Comparison of ENCODE assay signal across 8 mouse cellular contexts in genomic region chr16:18387704-18388582, GRCm38 (mm10). TPM values are rescaled to one million over a fixed set of nuclear protein-coding genes. Genes with fewer than 3 reads are reported as not detected.
DNase-seq lines count a peak whose midpoint lies in the region; ATAC-seq lines count a peak whose summit lies in the region.

No protein-coding gene starts in this region.

- H3K9ac ChIP-seq in lung, embryonic 15.5 days, result no peak overlapping the region
- 0 out of 2 replicates have a peak overlapping the region, but pooled peaks have one; percentile 3 for H3K9ac ChIP-seq in forebrain, embryonic 13.5 days
- H3K9ac ChIP-seq in neural tube, embryonic 15.5 days (replicated peaks), result no peak overlapping the region

- no peak for ATAC-seq in lung, embryonic 15.5 days (ENCODE audit: borderline replicate concordance, extremely low read depth, low FRiP score, low TSS enrichment)
- no peak for ATAC-seq in forebrain, embryonic 13.5 days
- ATAC-seq in neural tube, embryonic 15.5 days (ENCODE audit: low FRiP score), result no peak
- ATAC-seq in CD4-positive, CD25-positive, alpha-beta regulatory T cell, adult 4 months, result no peak

- H3K27ac ChIP-seq in lung, embryonic 15.5 days, result peak overlapping the region; percentile 60
- H3K27ac ChIP-seq in forebrain, embryonic 13.5 days, result peak overlapping the region; percentile 12; the same call in 1 of the 2 replicates
- peak overlapping the region; percentile 66 for H3K27ac ChIP-seq in neural tube, embryonic 15.5 days (replicated peaks)

- H3K4me3 ChIP-seq in lung, embryonic 15.5 days, result no peak overlapping the region
- H3K4me3 ChIP-seq in forebrain, embryonic 13.5 days, result no peak overlapping the region
- no peak overlapping the region for H3K4me3 ChIP-seq in neural tube, embryonic 15.5 days (replicated peaks)

- H3K27me3 ChIP-seq in lung, embryonic 15.5 days, result no peaks in the 10 kb centered on the region
- H3K27me3 ChIP-seq in forebrain, embryonic 13.5 days, result no peaks in the 10 kb centered on the region
- no peaks in the 10 kb centered on the region for H3K27me3 ChIP-seq in neural tube, embryonic 15.5 days (replicated peaks)

- no peaks in the 10 kb centered on the region for H3K36me3 ChIP-seq in lung, embryonic 15.5 days
- H3K36me3 ChIP-seq in forebrain, embryonic 13.5 days (ENCODE audit: poor library complexity, severe bottlenecking), result no peaks in the 10 kb centered on the region
- no peaks in the 10 kb centered on the region for H3K36me3 ChIP-seq in neural tube, embryonic 15.5 days

- H3K4me1 ChIP-seq in lung, embryonic 15.5 days, result peaks cover 36% of the 10 kb centered on the region
- H3K4me1 ChIP-seq in forebrain, embryonic 13.5 days, result peaks cover 64% of the 10 kb centered on the region
- peaks cover 61% of the 10 kb centered on the region for H3K4me1 ChIP-seq in neural tube, embryonic 15.5 days

- no peak overlapping the region for H3K4me2 ChIP-seq in lung, embryonic 15.5 days
- no peak overlapping the region; the same call in 1 of the 2 replicates for H3K4me2 ChIP-seq in forebrain, embryonic 13.5 days
- no peak overlapping the region for H3K4me2 ChIP-seq in neural tube, embryonic 15.5 days

- DNase-seq in lung, postnatal 36 days, result no peak
- DNase-seq in kidney, postnatal 14 days, result peak; percentile 62
- no peak for DNase-seq in embryo, embryonic 9.5 days (ENCODE audit: extremely low spot score)
- DNase-seq in urinary bladder, adult 2 months (ENCODE audit: low spot score), result no peak

- WGBS in lung, embryonic 15.5 days, result 21% methylated on average over 5 of the region's 7 CpGs
- WGBS in forebrain, embryonic 13.5 days, result 51% methylated on average over 6 of the region's 7 CpGs
- WGBS in neural tube, embryonic 15.5 days, result 34% methylated on average over 7 of the region's 7 CpGs

- H3K9me3 ChIP-seq in lung, embryonic 15.5 days, result no peaks in the 10 kb centered on the region
- no peaks in the 10 kb centered on the region for H3K9me3 ChIP-seq in forebrain, embryonic 13.5 days (replicated peaks)
- H3K9me3 ChIP-seq in neural tube, embryonic 15.5 days (replicated peaks), result no peaks in the 10 kb centered on the region

RNA-seq across cellular contexts. Expression of gene Txnrd2, which starts 38.2 kb away (rescaled TPM):
- 22.7 and 23.4 TPM in 2 replicates for polyA plus RNA-seq in lung, embryonic 15.5 days (2015; fragmentation: Nextera tagmentation; extraction: Ambion mirVana)
- polyA plus RNA-seq in forebrain, embryonic 13.5 days (2015; fragmentation: Nextera tagmentation; extraction: Ambion mirVana), result 23.4 and 25.1 TPM in 2 replicates
- polyA plus RNA-seq in neural tube, embryonic 15.5 days (2015; fragmentation: Nextera tagmentation; extraction: Ambion mirVana), result 28.3 and 30.9 TPM in 2 replicates
- 10 to 100 TPM; 21.7 to 26.7 TPM for polyA plus RNA-seq in CD4-positive, CD25-positive, alpha-beta regulatory T cell, adult 4 months (2017; shearing (Covaris generic))
- polyA plus RNA-seq in urinary bladder, adult 2 months (2012; rRNA removed), result 16.5 and 21.5 TPM in 2 replicates

RNA-seq across cellular contexts. Expression of gene Comt, which starts 38.7 kb away (rescaled TPM):
- 112 and 122 TPM in 2 replicates for polyA plus RNA-seq in lung, embryonic 15.5 days (2015; fragmentation: Nextera tagmentation; extraction: Ambion mirVana)
- 64.0 and 70.1 TPM in 2 replicates for polyA plus RNA-seq in forebrain, embryonic 13.5 days (2015; fragmentation: Nextera tagmentation; extraction: Ambion mirVana)
- 117 and 128 TPM in 2 replicates for polyA plus RNA-seq in neural tube, embryonic 15.5 days (2015; fragmentation: Nextera tagmentation; extraction: Ambion mirVana)
- 10 to 100 TPM; 62.0 to 65.2 TPM for polyA plus RNA-seq in CD4-positive, CD25-positive, alpha-beta regulatory T cell, adult 4 months (2017; shearing (Covaris generic))
- 169 and 205 TPM in 2 replicates for polyA plus RNA-seq in urinary bladder, adult 2 months (2012; rRNA removed)

RNA-seq across cellular contexts. Expression of gene Arvcf, which starts 40.0 kb away (rescaled TPM):
- polyA plus RNA-seq in lung, embryonic 15.5 days (2015; fragmentation: Nextera tagmentation; extraction: Ambion mirVana), result 29.7 and 35.5 TPM in 2 replicates
- polyA plus RNA-seq in forebrain, embryonic 13.5 days (2015; fragmentation: Nextera tagmentation; extraction: Ambion mirVana), result 77.2 and 95.0 TPM in 2 replicates
- 71.2 and 72.5 TPM in 2 replicates for polyA plus RNA-seq in neural tube, embryonic 15.5 days (2015; fragmentation: Nextera tagmentation; extraction: Ambion mirVana)
- under 1 TPM in 1 of 2 experiments, not detected in 1; 0.91 TPM for polyA plus RNA-seq in CD4-positive, CD25-positive, alpha-beta regulatory T cell, adult 4 months (2017; shearing (Covaris generic))
- polyA plus RNA-seq in urinary bladder, adult 2 months (2012; rRNA removed), result 15.6 and 17.3 TPM in 2 replicates

RNA-seq across cellular contexts. Expression of gene Tango2, which starts 40.0 kb away (rescaled TPM):
- polyA plus RNA-seq in lung, embryonic 15.5 days (2015; fragmentation: Nextera tagmentation; extraction: Ambion mirVana), result 24.6 and 33.0 TPM in 2 replicates
- polyA plus RNA-seq in forebrain, embryonic 13.5 days (2015; fragmentation: Nextera tagmentation; extraction: Ambion mirVana), result 59.2 and 63.2 TPM in 2 replicates
- 98.7 and 115 TPM in 2 replicates for polyA plus RNA-seq in neural tube, embryonic 15.5 days (2015; fragmentation: Nextera tagmentation; extraction: Ambion mirVana)
- 10 to 100 TPM; 71.4 to 94.5 TPM for polyA plus RNA-seq in CD4-positive, CD25-positive, alpha-beta regulatory T cell, adult 4 months (2017; shearing (Covaris generic))
- polyA plus RNA-seq in urinary bladder, adult 2 months (2012; rRNA removed), result 36.6 and 43.0 TPM in 2 replicates

Comparison
In these comparisons a context has a peak if more than half of its experiments do, and no peak if none do; other contexts are left out.
1. H3K27ac ChIP-seq: peak in every context shown above with its lines; median percentile 66 in neural tube, embryonic 15.5 days; 60 in lung, embryonic 15.5 days; 12 in forebrain, embryonic 13.5 days.